Mouse (Mus musculus) cerebellum, adult 11-12 months (tissue): ENCODE measurements around the gene Prmt7.
A peak's percentile ranks its signal among the peaks of the same experiment; 100 is the strongest.

Experiments
- DNase-seq: peaks from one replicate; pipeline ENCODE4 v3.0.0; 2022

The Prmt7 gene

DNA sequence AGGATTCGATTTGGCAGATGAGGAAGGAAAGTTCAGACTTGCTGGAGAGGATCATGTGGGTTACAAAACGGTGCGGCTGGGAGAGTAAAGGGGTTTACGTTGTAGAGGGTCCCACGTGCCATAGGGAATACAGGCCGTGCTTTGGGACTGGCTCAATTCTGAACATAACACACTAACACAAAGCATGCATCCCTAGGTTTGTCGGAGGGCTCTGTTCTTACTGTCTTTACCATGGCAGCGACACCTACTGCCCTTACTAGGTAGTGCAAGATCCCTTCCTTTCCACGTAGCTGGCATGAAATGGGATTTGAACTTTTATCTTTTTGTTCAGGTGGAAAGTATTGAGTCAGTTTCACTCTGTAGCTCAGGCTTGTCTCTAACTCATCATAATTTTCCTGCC lies 15.9 kb downstream of the Prmt7 start:
- peak; percentile 26 for DNase-seq

DNA sequence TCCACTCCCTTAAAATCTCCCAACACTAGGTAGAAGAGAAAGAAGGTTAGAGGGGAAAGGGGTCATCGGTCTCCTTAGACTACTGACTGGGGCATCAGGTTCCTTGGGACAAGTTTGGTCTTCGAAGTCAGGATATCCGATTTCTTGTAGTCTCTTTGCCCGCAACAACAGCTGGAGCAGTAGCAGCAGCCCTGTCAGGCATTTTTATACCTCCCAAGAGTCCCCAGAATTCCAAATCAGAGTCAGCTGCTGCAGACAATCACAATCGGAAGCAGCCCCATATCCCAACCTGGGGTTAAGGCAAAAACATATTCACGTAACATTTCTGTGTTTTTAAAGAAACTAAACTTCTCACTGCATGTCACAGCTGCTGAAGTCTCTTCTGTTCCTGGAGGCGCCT lies 20.8 kb downstream of the Prmt7 start:
- no peak for DNase-seq

DNA sequence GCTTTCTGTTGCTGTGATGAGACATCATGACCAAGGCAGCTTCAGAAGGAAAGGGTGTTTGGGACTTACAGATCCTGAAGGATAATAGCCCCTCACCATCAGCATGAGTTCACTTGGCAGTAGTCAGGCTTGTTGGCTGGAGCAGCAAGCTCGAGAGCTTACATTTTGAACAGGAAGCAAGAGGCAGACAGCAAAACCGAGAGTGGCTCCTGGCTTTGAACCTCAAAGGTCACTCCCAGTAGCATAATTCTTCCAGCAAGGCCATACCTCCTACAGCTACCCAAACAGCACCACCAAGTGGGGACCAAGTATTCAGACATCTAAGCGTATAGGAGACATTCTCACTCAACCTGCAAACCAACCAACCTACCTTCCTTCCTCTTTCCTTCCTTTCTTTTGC lies 22.0 kb downstream of the Prmt7 start:
- no peak for DNase-seq

DNA sequence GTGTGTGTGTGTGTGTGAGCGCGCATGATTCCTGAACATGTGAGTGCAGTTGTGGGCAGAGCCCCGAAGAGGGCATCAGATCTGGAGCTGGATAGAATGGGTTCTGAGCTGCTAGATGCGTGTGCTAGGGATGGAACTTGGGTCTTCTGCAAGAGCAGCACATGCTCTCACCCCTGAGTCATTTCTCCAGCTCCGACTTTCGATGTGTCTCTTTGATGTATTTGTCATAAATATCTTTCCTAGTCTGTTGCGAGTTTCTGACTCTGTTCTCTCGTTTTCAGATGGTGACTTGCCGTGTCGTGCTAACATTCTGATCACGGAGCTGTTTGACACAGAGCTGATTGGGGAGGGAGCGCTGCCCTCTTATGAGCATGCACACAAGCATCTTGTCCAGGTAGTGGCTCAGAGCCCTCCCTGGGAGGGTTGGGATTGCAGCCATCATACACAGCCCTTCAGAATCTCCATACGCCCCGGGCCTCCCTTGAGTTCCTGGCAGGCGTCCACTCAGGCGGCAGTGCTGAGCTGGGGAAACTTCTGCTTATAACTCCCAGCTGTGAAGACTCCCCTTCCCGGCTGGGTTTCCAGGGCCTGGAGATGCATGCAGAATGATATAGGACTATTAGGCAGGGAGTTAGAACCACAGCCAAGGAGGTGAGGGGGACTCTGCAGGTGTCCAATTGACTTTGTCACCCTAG lies 24.0 kb downstream of the Prmt7 start:
- no peak for DNase-seq

DNA sequence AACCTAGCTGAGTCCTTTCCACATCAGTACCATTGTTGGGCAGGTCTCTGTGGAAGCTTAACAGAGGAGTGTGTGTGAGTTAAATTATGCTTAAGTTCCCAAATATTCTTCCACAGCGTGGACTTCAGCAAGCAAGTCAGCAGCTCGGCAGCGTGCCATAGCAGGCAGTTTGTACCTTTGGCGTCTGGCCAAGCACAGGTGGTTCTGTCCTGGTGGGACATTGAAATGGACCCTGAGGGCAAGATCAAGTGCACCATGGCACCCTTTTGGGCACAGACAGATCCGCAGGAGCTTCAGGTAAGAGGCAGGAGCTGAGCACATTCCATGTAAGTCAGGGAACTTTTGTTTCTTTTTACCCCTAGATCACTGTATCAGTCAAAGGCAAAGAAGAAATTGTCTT lies 26.4 kb downstream of the Prmt7 start:
- DNase-seq = no peak

DNA sequence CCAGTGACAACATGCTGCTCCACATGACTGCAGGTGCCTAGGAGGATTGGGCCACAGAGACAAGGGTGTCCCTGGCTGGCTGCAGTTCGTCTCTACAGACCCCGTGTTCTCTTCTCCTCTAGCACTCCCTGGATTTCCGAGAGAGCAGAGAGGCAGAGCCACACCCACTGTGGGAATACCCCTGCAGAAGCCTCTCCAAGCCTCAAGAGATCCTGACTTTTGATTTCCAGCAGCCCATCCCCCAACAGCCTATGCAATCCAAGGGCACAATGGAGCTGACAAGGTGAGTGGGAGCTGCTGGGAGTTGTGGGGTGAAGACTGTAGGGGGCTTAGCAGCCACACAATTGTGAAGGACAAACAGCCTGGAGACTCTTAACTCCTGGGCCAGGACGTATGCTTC lies 39.5 kb downstream of the Prmt7 start:
- no peak for DNase-seq

DNA sequence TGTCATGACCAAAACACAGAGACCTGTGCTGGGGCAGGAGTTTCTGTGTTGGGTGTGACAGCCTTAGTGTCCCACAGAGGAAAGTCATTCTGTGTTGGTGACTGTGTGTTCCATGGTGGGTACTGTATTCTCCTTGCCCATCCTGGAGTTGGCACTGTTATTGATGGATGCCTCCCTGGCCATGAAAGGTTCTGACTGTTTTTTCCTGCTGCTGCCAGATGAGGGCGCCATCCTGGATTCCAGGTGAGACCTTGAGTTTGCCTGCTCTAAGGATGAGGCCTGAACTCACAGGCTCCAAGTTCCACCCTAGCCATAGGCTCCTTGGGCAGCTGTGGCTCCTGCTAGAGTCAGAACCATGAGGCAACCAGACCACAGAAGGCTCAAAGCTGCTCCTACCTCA lies 47.4 kb downstream of the Prmt7 start:
- DNase-seq = peak; percentile 29

DNA sequence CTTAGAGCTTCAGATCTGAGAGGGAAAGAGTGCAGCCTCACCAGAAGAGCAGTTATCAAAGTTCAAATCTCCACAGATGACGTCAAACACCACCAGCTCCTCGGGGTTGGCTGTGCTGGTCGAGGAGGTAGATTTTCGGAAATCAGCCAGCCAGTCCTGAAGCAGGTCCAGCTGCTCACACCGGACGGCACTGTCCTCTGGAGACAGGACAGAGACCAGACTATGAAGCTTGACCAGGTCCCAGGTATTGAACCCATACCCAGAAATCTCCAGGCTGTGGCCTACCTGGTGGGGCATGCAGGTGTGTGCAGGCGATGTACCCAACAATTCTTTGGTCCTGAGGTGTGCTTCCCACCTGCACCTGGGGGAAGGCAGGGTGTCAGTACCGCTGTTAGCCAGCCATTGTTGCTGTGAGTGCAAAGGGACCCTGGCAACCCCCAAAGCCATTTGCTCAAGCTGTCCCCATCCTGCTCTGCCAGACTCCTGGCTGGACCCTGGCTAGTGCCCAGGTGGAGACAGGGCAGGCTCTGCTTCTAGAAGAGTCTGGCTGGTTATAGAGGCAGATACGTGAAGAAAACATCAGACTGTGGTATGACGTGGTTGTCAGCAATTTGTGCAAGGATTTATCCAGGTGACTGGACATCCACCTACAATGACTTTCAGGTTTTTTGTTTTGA lies 49.0 kb downstream of the Prmt7 start:
- peak; percentile 81 for DNase-seq

DNA sequence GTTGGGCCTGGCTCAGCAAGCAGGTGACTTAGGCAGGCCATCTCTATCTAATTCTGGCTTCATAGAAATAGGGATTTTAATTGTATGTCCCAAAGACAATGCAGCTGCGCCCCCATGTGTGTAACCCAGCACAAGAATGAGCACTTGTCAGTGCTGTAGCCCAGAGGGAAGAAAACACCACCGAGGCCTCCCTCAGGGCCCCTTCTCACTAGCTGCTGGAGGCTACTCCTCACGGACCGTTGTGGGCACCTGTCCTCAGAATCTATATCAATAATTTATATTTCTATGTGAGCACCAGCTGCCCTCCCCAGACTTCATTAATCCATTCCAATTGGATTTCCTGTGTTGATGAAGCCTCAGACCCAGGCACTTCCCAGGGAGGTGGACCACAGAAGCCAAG lies 50.2 kb downstream of the Prmt7 start:
- no peak for DNase-seq

DNA sequence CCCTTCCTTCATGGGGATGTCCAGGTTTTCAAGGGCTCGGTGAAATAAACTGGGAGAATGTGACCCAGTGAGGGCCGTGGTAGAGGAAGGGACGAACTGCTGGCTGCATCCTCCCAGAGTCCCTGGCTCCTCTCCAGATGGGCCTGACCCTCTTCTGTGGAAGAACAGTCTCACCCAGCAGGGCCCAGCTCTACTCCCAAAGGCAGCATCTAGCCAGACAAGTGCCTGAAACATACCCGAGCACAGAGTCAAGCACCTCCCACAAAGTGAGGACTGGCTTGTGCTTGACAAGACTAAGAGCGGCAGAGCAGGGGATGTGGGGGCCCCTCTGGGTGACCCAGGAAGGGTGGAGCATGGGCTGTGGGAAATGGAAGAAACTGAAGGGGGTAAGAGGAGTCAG lies 51.6 kb downstream of the Prmt7 start:
- DNase-seq = no peak

DNA sequence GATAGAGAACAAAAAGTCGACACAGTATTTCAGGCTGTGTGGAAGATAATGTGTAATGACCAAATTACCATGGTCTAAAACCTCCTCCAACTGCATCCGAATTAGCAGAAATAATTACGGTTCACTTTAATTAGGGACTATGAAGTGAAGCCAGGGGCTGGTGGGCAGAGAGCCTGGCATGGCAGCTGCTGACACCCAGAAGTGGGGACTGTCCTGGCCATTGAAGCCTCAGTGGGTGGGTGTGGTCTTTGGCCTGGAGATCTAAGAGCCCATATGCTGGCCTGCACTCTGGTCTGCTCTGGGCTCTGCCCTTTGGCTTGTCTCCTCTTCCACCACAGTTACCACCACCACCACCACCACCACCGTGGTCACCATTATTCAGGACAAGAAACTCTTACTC lies 53.2 kb downstream of the Prmt7 start:
- no peak for DNase-seq

DNA sequence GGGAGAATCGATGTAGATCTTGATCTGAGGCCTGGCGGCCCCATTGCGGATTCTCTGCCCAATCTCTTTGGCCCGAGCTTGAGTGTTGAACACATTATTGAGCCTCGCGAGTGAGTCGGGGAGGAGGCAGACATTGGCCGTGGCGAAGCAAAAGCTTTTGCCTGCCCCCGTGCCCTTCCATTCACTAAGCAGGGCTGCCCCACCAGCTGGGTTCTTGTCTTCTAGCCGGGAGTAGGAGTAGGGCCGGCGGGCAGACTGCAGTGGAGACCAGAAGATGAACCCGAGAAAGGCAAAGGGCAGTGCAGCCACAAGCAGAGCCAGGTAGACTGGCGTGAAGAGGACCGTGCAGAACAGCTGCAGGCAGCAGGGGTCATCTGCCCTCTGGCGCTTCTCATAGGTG lies 54.7 kb downstream of the Prmt7 start:
- DNase-seq = no peak

DNA sequence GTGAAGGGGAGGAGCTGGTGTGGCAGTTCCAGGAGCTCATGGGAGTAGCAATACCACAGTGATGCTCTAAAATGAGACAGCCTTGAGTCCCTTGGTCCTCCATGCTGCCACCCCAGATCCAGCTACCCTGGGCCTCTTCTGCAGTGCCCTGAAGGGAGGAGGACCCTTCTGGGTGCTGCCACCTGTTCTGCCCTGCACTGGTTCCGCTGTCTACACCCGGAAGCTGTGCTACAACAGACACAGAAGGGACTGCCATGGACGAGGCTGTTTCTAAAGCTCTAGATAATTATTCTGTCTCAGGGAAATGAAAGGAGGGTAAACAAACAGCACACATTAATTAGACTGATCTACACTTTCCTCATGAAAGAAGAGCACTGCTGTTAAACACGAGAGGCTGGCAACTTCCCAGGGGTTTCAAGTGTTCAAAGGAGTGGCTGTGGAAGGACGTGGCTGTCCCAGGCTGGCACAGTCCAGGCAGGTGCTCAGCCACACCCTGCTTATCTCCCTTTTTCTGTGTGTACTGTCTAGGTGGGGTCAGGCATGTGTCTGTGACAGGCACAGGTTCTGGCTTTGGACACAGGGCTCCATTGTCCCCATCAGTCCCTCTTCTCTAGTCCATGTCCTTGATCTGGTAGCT lies 58.1 kb downstream of the Prmt7 start:
- no peak for DNase-seq

DNA sequence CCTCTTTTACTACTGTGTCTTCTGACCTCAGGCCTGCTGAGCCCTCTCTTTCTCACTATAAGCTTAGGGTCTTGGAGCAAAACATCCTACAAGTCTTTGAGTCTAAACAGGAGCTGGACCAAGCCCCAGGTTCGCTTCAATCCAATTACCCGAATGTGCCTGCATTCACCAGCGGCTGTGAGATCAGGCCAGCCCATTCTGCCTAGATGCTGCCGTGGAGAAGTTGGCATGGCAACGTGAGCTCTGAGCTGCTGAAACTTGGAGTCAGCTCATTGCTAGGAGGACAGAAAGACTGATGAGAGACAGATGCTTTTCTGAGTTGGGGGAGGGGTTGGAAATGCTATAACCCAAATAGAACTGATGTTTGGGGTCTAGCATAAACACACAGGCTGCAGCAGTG lies 60.1 kb downstream of the Prmt7 start:
- no peak for DNase-seq

DNA sequence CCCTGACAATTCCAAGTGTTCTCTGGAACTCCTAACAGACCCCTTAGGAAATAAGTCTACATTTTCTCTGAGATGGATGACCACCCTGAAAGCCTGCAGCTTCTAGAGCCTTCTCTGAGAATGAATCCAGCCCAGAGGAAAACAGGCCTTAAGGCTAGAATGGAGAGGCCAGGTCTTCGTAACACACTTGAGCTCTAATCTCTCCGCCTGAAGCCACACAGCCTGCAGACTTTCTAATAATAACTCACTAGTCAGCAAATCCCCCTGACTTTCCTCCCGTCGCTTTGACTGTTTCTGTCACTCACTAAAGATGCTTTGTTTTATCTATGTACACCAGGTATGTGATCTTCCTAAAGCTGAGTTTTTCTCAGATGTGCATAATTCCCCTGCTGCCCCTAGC lies 60.6 kb downstream of the Prmt7 start:
- no peak for DNase-seq

DNA sequence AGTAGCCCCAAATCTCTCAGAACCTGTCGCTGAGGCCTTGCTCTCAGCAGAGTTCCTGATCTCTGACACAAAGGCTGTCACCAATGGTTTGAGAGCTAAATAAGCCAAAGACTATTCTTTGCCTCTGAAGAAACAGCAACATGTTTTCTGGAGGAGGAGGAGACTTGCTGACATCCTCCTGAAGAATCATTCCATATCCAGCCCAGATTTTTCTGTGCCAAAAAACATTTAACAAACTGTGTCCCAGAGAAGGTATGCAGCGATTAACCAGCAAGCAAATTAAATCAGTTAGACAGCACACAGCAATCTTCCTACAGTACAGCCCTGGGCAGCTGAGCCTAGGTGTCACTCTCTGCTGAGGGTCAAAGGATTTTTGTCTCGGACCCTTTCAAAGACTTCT lies 62.7 kb downstream of the Prmt7 start:
- DNase-seq = no peak

DNA sequence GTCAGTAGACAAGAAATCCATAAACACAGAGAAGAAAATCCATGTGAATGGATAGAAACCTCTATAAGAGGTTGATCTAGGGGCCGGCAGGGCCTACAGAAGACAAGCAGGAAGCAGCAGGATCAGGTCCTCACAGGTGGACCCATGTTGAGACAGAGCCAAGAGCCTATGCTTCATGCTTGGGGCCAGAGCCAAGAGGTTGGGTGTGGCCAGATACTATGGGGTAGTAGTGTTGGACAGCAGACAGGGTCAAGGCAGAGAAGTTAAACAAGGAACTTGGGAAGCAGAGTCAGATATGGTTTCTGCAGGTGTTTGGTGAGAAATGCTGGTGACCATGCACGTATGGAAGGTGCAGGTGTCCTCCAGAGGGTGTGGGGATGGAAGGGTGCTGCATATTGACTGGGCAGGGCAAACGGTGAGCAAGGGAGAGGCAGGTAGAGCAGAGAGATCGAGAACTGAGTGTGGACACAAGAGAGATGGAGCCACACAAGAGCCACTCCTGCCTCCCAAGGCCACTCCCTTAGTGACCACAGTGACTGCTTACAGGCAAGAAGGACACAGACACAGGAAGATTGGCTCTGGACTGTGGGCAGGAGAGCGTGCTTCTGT lies 66.1 kb downstream of the Prmt7 start:
- DNase-seq = no peak

DNA sequence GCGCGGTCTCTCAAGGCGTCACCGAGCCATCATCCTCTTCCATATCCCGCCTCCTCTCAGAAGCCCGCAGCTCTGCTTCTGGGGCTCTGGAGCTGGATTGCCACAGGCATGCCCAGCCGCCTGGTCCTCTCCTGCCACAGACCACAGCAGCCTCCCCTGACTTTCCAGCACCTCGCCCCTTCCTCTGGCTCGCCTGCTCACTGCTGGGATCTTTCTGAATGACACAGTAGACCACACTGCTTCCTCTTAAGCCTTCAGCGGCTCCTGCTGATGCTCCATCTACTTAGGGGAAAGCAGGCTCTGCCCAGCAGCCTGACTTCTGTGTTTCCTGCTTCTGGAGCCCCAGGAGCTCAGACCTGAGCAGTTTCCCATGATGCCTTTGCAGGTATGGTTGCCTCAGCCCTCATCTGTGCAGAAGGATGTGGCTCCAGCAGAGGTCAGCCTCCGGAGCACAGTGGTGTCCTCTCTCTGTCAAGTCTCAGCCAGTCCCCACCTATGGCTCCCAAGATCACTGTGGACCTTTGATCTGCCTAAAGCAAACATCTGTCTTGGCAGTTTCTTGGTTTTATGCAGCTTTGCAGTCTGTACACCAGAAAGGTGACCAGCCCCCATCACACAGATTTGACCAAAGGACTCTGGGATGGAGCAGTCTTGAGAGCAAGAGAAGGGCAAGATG lies 67.8 kb downstream of the Prmt7 start:
- DNase-seq = no peak

DNA sequence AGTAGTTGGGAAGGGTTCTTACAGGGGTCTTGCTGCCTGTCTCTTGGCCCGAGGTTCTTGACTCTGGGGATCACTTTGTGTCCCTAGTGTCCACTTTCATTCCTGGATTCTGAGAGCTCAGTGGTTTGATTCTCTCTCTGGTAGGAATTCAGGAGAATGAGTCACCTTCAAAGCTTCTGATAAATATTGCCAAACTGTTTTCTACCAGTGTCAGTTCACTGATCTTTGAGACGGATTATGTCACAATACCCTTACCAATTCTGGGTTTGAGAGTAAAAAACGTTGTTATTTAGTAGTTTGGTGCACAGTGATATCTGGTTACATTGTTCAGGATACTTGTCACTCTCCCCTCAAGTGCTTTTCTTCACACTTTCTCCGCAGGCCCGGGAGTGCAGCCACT lies 69.4 kb downstream of the Prmt7 start:
- no peak for DNase-seq

DNA sequence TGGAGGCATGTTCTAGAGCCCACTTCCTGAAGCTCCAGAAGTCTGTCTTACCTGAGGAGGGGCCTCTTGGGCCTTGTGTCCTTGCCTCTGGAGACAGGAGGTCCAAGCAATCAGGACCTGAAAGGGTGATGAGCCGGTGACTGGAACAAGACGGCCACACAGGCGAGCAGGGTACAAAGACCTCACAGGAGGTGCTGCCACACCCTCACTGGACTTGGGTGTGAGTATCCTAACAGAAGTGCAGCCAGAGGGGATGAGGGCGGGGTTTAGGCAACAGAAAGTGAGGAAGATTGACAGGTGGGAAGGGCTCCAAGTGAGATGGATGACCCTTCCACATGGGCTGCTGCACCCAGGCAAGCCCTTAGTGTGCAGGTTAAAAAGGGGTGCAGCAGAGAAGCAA lies 70.1 kb downstream of the Prmt7 start:
- DNase-seq = no peak

DNA sequence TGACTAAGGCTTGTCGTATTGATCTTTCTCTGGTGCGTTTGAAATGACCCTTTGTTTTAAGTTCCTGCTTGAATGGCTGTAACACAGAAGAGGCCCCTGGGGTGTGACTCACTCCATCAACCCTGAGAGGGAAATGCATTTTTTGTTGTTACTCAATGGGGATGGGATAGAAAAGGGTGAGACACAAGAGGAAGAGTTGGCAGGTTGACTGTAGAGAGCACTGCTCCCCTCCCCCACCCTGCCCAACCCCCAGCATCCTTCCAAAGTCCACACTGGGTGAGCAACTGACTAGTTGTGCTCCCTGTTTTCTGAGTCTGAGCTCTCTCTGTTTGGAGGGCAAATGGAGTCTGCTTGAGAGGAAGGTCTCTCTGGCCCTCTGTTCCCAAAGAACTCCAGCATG lies 76.7 kb downstream of the Prmt7 start:
- no peak for DNase-seq

DNA sequence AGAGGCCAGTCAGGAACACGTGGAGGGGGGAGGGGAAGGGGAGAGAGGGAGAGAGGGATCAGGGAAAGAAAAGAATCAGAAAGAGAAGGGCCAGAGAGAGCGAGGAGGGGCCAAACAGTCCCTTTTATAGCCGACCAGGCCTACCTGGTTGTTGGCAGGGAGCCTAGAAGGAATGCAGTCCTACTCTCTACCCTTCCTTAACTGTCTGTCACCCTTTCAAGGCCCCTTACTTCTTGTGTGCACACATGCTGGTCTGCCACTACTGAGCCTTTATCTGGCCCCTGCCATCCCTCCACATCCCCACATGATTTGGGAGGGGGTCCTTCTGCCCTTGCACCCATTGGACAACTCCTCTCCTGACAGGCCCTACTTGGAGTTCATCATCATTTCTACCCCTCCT lies 78.0 kb downstream of the Prmt7 start:
- DNase-seq = no peak

DNA sequence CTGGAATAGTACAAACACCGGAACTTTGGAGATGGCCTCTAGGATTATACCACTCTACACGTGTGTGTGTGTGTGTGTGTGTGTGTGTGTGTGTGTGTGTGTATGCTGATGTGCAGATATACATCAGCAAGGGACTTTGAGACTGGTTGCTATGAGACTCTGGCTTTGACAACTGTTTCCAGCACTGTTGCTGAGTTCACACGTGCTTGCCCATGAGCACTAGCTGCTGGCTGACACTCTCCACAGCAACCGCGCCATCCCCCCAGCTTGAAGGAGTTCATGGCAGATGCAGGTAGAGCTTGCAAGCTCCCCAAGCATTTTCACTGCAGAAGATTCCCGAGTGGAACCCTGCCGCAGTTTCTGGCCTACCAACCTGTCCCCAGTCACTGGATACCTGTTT lies 78.7 kb downstream of the Prmt7 start:
- DNase-seq = no peak
